Mouse (Mus musculus): ENCODE results near the gene Dram1. TPM values are rescaled to one million over a fixed set of nuclear protein-coding genes. Genes with fewer than 3 reads are reported as not detected.

Dram1 gene
- polyA plus RNA-seq, 1 experiment from 2014 or later: 0.50 TPM

GRCm38 (mm10) chr10:88409751-88410150 lies 30.9 kb upstream of the Dram1 start:
- H3K9ac ChIP-seq (replicated peaks; ENCODE audit: low read length): no peak overlapping the region
- peaks cover under 1% of the 10 kb centered on the region for H3K36me3 ChIP-seq (ENCODE audit: control insufficient read depth, insufficient read depth, low read length)
- no peaks in the 10 kb centered on the region for H3K4me1 ChIP-seq (ENCODE audit: control insufficient read depth, insufficient read depth, low read length)
- no peaks in the 10 kb centered on the region for H3K9me3 ChIP-seq (ENCODE audit: control insufficient read depth, low read length)
- no peak for DNase-seq
- H3K27ac ChIP-seq (replicated peaks; ENCODE audit: low read depth, low read length): no peak overlapping the region
- H3K4me2 ChIP-seq (ENCODE audit: low read length): no peak overlapping the region
- H3K4me3 ChIP-seq (replicated peaks; ENCODE audit: low read depth, low read length): no peak overlapping the region
- no peaks in the 10 kb centered on the region for H3K27me3 ChIP-seq (ENCODE audit: control insufficient read depth, insufficient read depth, low read length)
- no peak for ATAC-seq (ENCODE audit: low FRiP score, low TSS enrichment)
- WGBS: 69% methylated on average over 2 of the region's 2 CpGs

- DNase-seq: no peak
- H3K4me3 ChIP-seq (replicated peaks; ENCODE audit: low read depth, low read length): no peak overlapping the region
- no peak overlapping the region for H3K9ac ChIP-seq (replicated peaks; ENCODE audit: low read length)
- no peaks in the 10 kb centered on the region for H3K4me1 ChIP-seq (ENCODE audit: control insufficient read depth, insufficient read depth, low read length)
- no peaks in the 10 kb centered on the region for H3K9me3 ChIP-seq (ENCODE audit: control insufficient read depth, low read length)
- ATAC-seq (ENCODE audit: low FRiP score, low TSS enrichment): no peak
- no peak overlapping the region for H3K4me2 ChIP-seq (ENCODE audit: low read length)
- 92% methylated on average over 12 of the region's 12 CpGs for WGBS
- H3K27ac ChIP-seq (replicated peaks; ENCODE audit: low read depth, low read length): no peak overlapping the region
- H3K27me3 ChIP-seq (ENCODE audit: control insufficient read depth, insufficient read depth, low read length): no peaks in the 10 kb centered on the region
- no peaks in the 10 kb centered on the region; the same call in 1 of the 2 replicates for H3K36me3 ChIP-seq (ENCODE audit: control insufficient read depth, insufficient read depth, low read length)
These were observed 29.2 kb upstream of the Dram1 start for GRCm38 (mm10) chr10:88407875-88408631.

- no peak for DNase-seq
- WGBS: 84% methylated on average over 7 of the region's 7 CpGs
- no peaks in the 10 kb centered on the region for H3K9me3 ChIP-seq (ENCODE audit: control insufficient read depth, low read length)
- no peak overlapping the region for H3K4me2 ChIP-seq (ENCODE audit: low read length)
- H3K36me3 ChIP-seq (ENCODE audit: control insufficient read depth, insufficient read depth, low read length): no peaks in the 10 kb centered on the region; the same call in none of the 2 replicates
- no peak overlapping the region for H3K27ac ChIP-seq (replicated peaks; ENCODE audit: low read depth, low read length)
- ATAC-seq (ENCODE audit: low FRiP score, low TSS enrichment): no peak
- no peaks in the 10 kb centered on the region for H3K27me3 ChIP-seq (ENCODE audit: control insufficient read depth, insufficient read depth, low read length)
- no peaks in the 10 kb centered on the region for H3K4me1 ChIP-seq (ENCODE audit: control insufficient read depth, insufficient read depth, low read length)
- H3K9ac ChIP-seq (replicated peaks; ENCODE audit: low read length): no peak overlapping the region
- no peak overlapping the region for H3K4me3 ChIP-seq (replicated peaks; ENCODE audit: low read depth, low read length)
These were observed 26.9 kb upstream of the Dram1 start for GRCm38 (mm10) chr10:88405812-88406211.

- WGBS: 91% methylated on average over 6 of the region's 6 CpGs
- ATAC-seq (ENCODE audit: low FRiP score, low TSS enrichment) (no peak), DNase-seq (no peak)
- Histone ChIP-seq H3K27ac (replicated peaks; ENCODE audit: low read depth, low read length) (no peak overlapping the region), H3K9ac (replicated peaks; ENCODE audit: low read length) (no peak overlapping the region), H3K4me3 (replicated peaks; ENCODE audit: low read depth, low read length) (no peak overlapping the region), H3K4me2 (ENCODE audit: low read length) (no peak overlapping the region), H3K4me1 (ENCODE audit: control insufficient read depth, insufficient read depth, low read length) (no peaks in the 10 kb centered on the region), H3K36me3 (ENCODE audit: control insufficient read depth, insufficient read depth, low read length) (no peaks in the 10 kb centered on the region; the same call in none of the 2 replicates), H3K27me3 (ENCODE audit: control insufficient read depth, insufficient read depth, low read length) (no peaks in the 10 kb centered on the region), H3K9me3 (ENCODE audit: control insufficient read depth, low read length) (no peaks in the 10 kb centered on the region)
These were observed 25.3 kb upstream of the Dram1 start for GRCm38 (mm10) chr10:88404220-88404619.

GRCm38 (mm10) chr10:88403021-88403420 lies 24.1 kb upstream of the Dram1 start:
- ATAC-seq (ENCODE audit: low FRiP score, low TSS enrichment): no peak
- no peak overlapping the region for H3K4me3 ChIP-seq (replicated peaks; ENCODE audit: low read depth, low read length)
- no peaks in the 10 kb centered on the region for H3K9me3 ChIP-seq (ENCODE audit: control insufficient read depth, low read length)
- H3K4me1 ChIP-seq (ENCODE audit: control insufficient read depth, insufficient read depth, low read length): no peaks in the 10 kb centered on the region
- WGBS: 94% methylated on average over 4 of the region's 4 CpGs
- no peaks in the 10 kb centered on the region; the same call in none of the 2 replicates for H3K36me3 ChIP-seq (ENCODE audit: control insufficient read depth, insufficient read depth, low read length)
- H3K27ac ChIP-seq (replicated peaks; ENCODE audit: low read depth, low read length): no peak overlapping the region
- no peak overlapping the region for H3K4me2 ChIP-seq (ENCODE audit: low read length)
- DNase-seq: no peak
- H3K9ac ChIP-seq (replicated peaks; ENCODE audit: low read length): no peak overlapping the region
- no peaks in the 10 kb centered on the region for H3K27me3 ChIP-seq (ENCODE audit: control insufficient read depth, insufficient read depth, low read length)

- WGBS: 94% methylated on average over 5 of the region's 5 CpGs
- Histone ChIP-seq H3K4me2 (ENCODE audit: low read length) (no peak overlapping the region), H3K4me3 (replicated peaks; ENCODE audit: low read depth, low read length) (no peak overlapping the region), H3K27me3 (ENCODE audit: control insufficient read depth, insufficient read depth, low read length) (no peaks in the 10 kb centered on the region), H3K9me3 (ENCODE audit: control insufficient read depth, low read length) (no peaks in the 10 kb centered on the region), H3K9ac (replicated peaks; ENCODE audit: low read length) (no peak overlapping the region), H3K4me1 (ENCODE audit: control insufficient read depth, insufficient read depth, low read length) (no peaks in the 10 kb centered on the region), H3K27ac (replicated peaks; ENCODE audit: low read depth, low read length) (no peak overlapping the region), H3K36me3 (ENCODE audit: control insufficient read depth, insufficient read depth, low read length) (no peaks in the 10 kb centered on the region; the same call in 1 of the 2 replicates)
- no peak for DNase-seq
- no peak for ATAC-seq (ENCODE audit: low FRiP score, low TSS enrichment)
These were observed 20.4 kb upstream of the Dram1 start for GRCm38 (mm10) chr10:88399271-88399670.

GRCm38 (mm10) chr10:88398668-88399243 lies 19.9 kb upstream of the Dram1 start:
- Histone ChIP-seq H3K9ac (replicated peaks; ENCODE audit: low read length) (no peak overlapping the region), H3K27me3 (ENCODE audit: control insufficient read depth, insufficient read depth, low read length) (no peaks in the 10 kb centered on the region), H3K9me3 (ENCODE audit: control insufficient read depth, low read length) (no peaks in the 10 kb centered on the region), H3K4me1 (ENCODE audit: control insufficient read depth, insufficient read depth, low read length) (no peaks in the 10 kb centered on the region), H3K27ac (replicated peaks; ENCODE audit: low read depth, low read length) (no peak overlapping the region), H3K36me3 (ENCODE audit: control insufficient read depth, insufficient read depth, low read length) (no peaks in the 10 kb centered on the region; the same call in 1 of the 2 replicates), H3K4me2 (ENCODE audit: low read length) (no peak overlapping the region), H3K4me3 (replicated peaks; ENCODE audit: low read depth, low read length) (no peak overlapping the region)
- DNase-seq: no peak
- WGBS: 93% methylated on average over 6 of the region's 6 CpGs
- ATAC-seq (ENCODE audit: low FRiP score, low TSS enrichment): no peak

GRCm38 (mm10) chr10:88392181-88392847 lies 13.4 kb upstream of the Dram1 start:
- no peak for ATAC-seq (ENCODE audit: low FRiP score, low TSS enrichment)
- no peaks in the 10 kb centered on the region for H3K27me3 ChIP-seq (ENCODE audit: control insufficient read depth, insufficient read depth, low read length)
- H3K4me1 ChIP-seq (ENCODE audit: control insufficient read depth, insufficient read depth, low read length): no peaks in the 10 kb centered on the region
- no peak for DNase-seq
- 94% methylated on average over 9 of the region's 9 CpGs for WGBS
- no peak overlapping the region for H3K4me2 ChIP-seq (ENCODE audit: low read length)
- H3K4me3 ChIP-seq (replicated peaks; ENCODE audit: low read depth, low read length): no peak overlapping the region
- no peak overlapping the region for H3K9ac ChIP-seq (replicated peaks; ENCODE audit: low read length)
- no peak overlapping the region for H3K27ac ChIP-seq (replicated peaks; ENCODE audit: low read depth, low read length)
- H3K36me3 ChIP-seq (ENCODE audit: control insufficient read depth, insufficient read depth, low read length): no peaks in the 10 kb centered on the region
- no peaks in the 10 kb centered on the region for H3K9me3 ChIP-seq (ENCODE audit: control insufficient read depth, low read length)
